Mouse (Mus musculus) hindbrain, embryonic 11.5 days (tissue): ENCODE results near the gene Smarca2. TPM values are rescaled to one million over a fixed set of nuclear protein-coding genes. Genes with fewer than 3 reads are reported as not detected.

Source experiments
- ATAC-seq: fragments of 200-750 bp; cut with Nextera tagmentation; 2 replicates; pipeline ENCODE4 v1.8.0; 2017; ENCODE audit warnings: mild to moderate bottlenecking, moderate TSS enrichment, moderate library complexity; ENCODE audit not compliant: low FRiP score
- DNase-seq: peaks from one replicate; pipeline ENCODE4 v3.0.0-alpha.2; 2015; ENCODE audit warnings: low spot score
- H3K27ac ChIP-seq: fragments of 300-500 bp; sonication (generic); 2 replicates; pipeline ENCODE4 v1.5.1; 2014; ENCODE audit warnings: mild to moderate bottlenecking, low read depth, low read length
- H3K27me3 ChIP-seq: fragments of 300-500 bp; sonication (generic); 2 replicates; pipeline ENCODE4 v1.6.1; 2014; ENCODE audit warnings: mild to moderate bottlenecking, low read length, moderate library complexity, mixed read lengths; ENCODE audit not compliant: control insufficient read depth, insufficient read depth
- H3K36me3 ChIP-seq: fragments of 300-500 bp; sonication (generic); 2 replicates; pipeline ENCODE4 v1.6.1; 2014; ENCODE audit warnings: mild to moderate bottlenecking, low read length, moderate library complexity, mixed read lengths; ENCODE audit not compliant: control insufficient read depth, insufficient read depth
- H3K4me1 ChIP-seq: fragments of 300-500 bp; sonication (generic); replicated peaks from 2 replicates; pipeline ENCODE4 v1.6.1; 2014; ENCODE audit warnings: low read length, mixed read lengths; ENCODE audit not compliant: control insufficient read depth, insufficient read depth
- H3K4me2 ChIP-seq: fragments of 300-500 bp; sonication (generic); replicated peaks from 2 replicates; pipeline ENCODE4 v1.6.1; 2014; ENCODE audit warnings: mild to moderate bottlenecking, low read depth, low read length
- H3K4me3 ChIP-seq: fragments of 300-500 bp; sonication (generic); 2 replicates; pipeline ENCODE4 v1.5.1; 2014; ENCODE audit warnings: low read depth, low read length
- H3K9ac ChIP-seq: fragments of 300-500 bp; sonication (generic); 2 replicates; pipeline ENCODE4 v1.6.1; 2014; ENCODE audit warnings: low read depth, low read length
- H3K9me3 ChIP-seq: fragments of 300-500 bp; sonication (generic); 2 replicates; pipeline ENCODE4 v1.6.1; 2016; ENCODE audit warnings: low read length; ENCODE audit not compliant: control insufficient read depth
- WGBS: fragments of 180-500 bp; shearing (Covaris S2); extraction: QIAGEN DNeasy Blood & Tissue Kit; methylation state at CpG from one replicate; pipeline ENCODE4 v1.1.7; 2014; 5-methylcytosine and 5-hydroxymethylcytosine counted together
- polyA plus RNA-seq: library from polyadenylated mRNA; unstranded; fragments of >200 nt; fragmentation: Nextera tagmentation; extraction: Ambion mirVana; gene quantifications from 2 replicates; pipeline ENCODE4 v1.2.1, GENCODE M21; 2014

Gene Smarca2
- polyA plus RNA-seq, 1 experiment from 2014 or later: 41.8 TPM

GRCm38 (mm10) chr19:26719161-26719560 is 114.3 kb downstream of the Smarca2 start:
- no peak overlapping the region for H3K9ac ChIP-seq
- WGBS: 91% methylated on average over 7 of the region's 7 CpGs
- H3K4me2 ChIP-seq: no peak overlapping the region
- no peaks in the 10 kb centered on the region for H3K9me3 ChIP-seq
- H3K36me3 ChIP-seq: no peaks in the 10 kb centered on the region
- no peak overlapping the region for H3K4me3 ChIP-seq
- no peaks in the 10 kb centered on the region for H3K4me1 ChIP-seq
- DNase-seq: no peak
- no peak for ATAC-seq
- H3K27me3 ChIP-seq: no peaks in the 10 kb centered on the region
- no peak overlapping the region for H3K27ac ChIP-seq

- H3K9ac ChIP-seq: no peak overlapping the region
- no peaks in the 10 kb centered on the region for H3K36me3 ChIP-seq
- no peaks in the 10 kb centered on the region for H3K27me3 ChIP-seq
- H3K4me2 ChIP-seq: no peak overlapping the region
- no peak overlapping the region for H3K4me3 ChIP-seq
- 87% methylated on average over 6 of the region's 6 CpGs for WGBS
- no peaks in the 10 kb centered on the region for H3K9me3 ChIP-seq
- DNase-seq (no peak), ATAC-seq (no peak)
- H3K27ac ChIP-seq: no peak overlapping the region
- no peaks in the 10 kb centered on the region for H3K4me1 ChIP-seq
These were observed 116.9 kb downstream of the Smarca2 start for GRCm38 (mm10) chr19:26721741-26722140.

GRCm38 (mm10) chr19:26723899-26724298 is 119.0 kb downstream of the Smarca2 start:
- no peak for DNase-seq
- Histone ChIP-seq H3K4me2 (no peak overlapping the region), H3K4me3 (no peak overlapping the region), H3K27me3 (no peaks in the 10 kb centered on the region), H3K9ac (no peak overlapping the region), H3K4me1 (no peaks in the 10 kb centered on the region), H3K27ac (no peak overlapping the region), H3K36me3 (no peaks in the 10 kb centered on the region), H3K9me3 (no peaks in the 10 kb centered on the region)
- ATAC-seq: no peak
- 90% methylated on average over 11 of the region's 11 CpGs for WGBS

GRCm38 (mm10) chr19:26724626-26725025 is 119.8 kb downstream of the Smarca2 start:
- Histone ChIP-seq H3K9me3 (no peaks in the 10 kb centered on the region), H3K9ac (no peak overlapping the region), H3K4me1 (no peaks in the 10 kb centered on the region), H3K27me3 (no peaks in the 10 kb centered on the region), H3K4me3 (no peak overlapping the region), H3K36me3 (no peaks in the 10 kb centered on the region), H3K27ac (no peak overlapping the region), H3K4me2 (no peak overlapping the region)
- 92% methylated on average over 3 of the region's 3 CpGs for WGBS
- no peak for ATAC-seq
- no peak for DNase-seq

- Histone ChIP-seq H3K4me3 (no peak overlapping the region), H3K27me3 (no peaks in the 10 kb centered on the region), H3K4me1 (no peaks in the 10 kb centered on the region), H3K9ac (no peak overlapping the region), H3K36me3 (no peaks in the 10 kb centered on the region), H3K4me2 (no peak overlapping the region), H3K9me3 (no peaks in the 10 kb centered on the region), H3K27ac (no peak overlapping the region)
- 70% methylated on average over 9 of the region's 9 CpGs for WGBS
- ATAC-seq: no peak
- no peak for DNase-seq
These were observed 122.9 kb downstream of the Smarca2 start for GRCm38 (mm10) chr19:26727796-26728195.

- H3K4me2 ChIP-seq: no peak overlapping the region
- no peak for DNase-seq
- H3K36me3 ChIP-seq: no peaks in the 10 kb centered on the region
- no peak overlapping the region for H3K27ac ChIP-seq
- H3K9ac ChIP-seq: no peak overlapping the region
- 80% methylated on average over 9 of the region's 9 CpGs for WGBS
- H3K9me3 ChIP-seq: no peaks in the 10 kb centered on the region
- H3K27me3 ChIP-seq: no peaks in the 10 kb centered on the region
- no peak overlapping the region for H3K4me3 ChIP-seq
- ATAC-seq: no peak
- no peaks in the 10 kb centered on the region for H3K4me1 ChIP-seq
These were observed 125.6 kb downstream of the Smarca2 start for GRCm38 (mm10) chr19:26730486-26730885.

- no peak for ATAC-seq
- WGBS: 93% methylated on average over 4 of the region's 4 CpGs
- no peak for DNase-seq
- Histone ChIP-seq H3K4me1 (no peaks in the 10 kb centered on the region), H3K27ac (no peak overlapping the region), H3K27me3 (no peaks in the 10 kb centered on the region), H3K4me3 (no peak overlapping the region), H3K36me3 (no peaks in the 10 kb centered on the region), H3K9me3 (no peaks in the 10 kb centered on the region), H3K9ac (no peak overlapping the region), H3K4me2 (no peak overlapping the region)
These were observed 126.3 kb downstream of the Smarca2 start for GRCm38 (mm10) chr19:26731121-26731520.

GRCm38 (mm10) chr19:26731809-26732208 is 127.0 kb downstream of the Smarca2 start:
- Histone ChIP-seq H3K27ac (no peak overlapping the region), H3K4me2 (no peak overlapping the region), H3K9me3 (no peaks in the 10 kb centered on the region), H3K36me3 (no peaks in the 10 kb centered on the region), H3K4me3 (no peak overlapping the region), H3K4me1 (no peaks in the 10 kb centered on the region), H3K27me3 (no peaks in the 10 kb centered on the region), H3K9ac (no peak overlapping the region)
- DNase-seq (peak; percentile 43), ATAC-seq (no peak)
- WGBS: 11% methylated on average over 4 of the region's 4 CpGs

GRCm38 (mm10) chr19:26733055-26733454 is 128.2 kb downstream of the Smarca2 start:
- H3K9ac ChIP-seq: no peak overlapping the region
- ATAC-seq (no peak), DNase-seq (no peak)
- no peaks in the 10 kb centered on the region for H3K36me3 ChIP-seq
- H3K4me1 ChIP-seq: no peaks in the 10 kb centered on the region
- no peak overlapping the region for H3K27ac ChIP-seq
- no peaks in the 10 kb centered on the region for H3K9me3 ChIP-seq
- WGBS: 41% methylated on average over 2 of the region's 2 CpGs
- H3K4me3 ChIP-seq: no peak overlapping the region
- no peaks in the 10 kb centered on the region for H3K27me3 ChIP-seq
- H3K4me2 ChIP-seq: no peak overlapping the region
